Mouse (Mus musculus) intestine, embryonic 14.5 days (tissue): ENCODE measurements around the gene Zbtb16. TPM values are rescaled to one million over a fixed set of nuclear protein-coding genes. Genes with fewer than 3 reads are reported as not detected.

Source experiments
- polyA plus RNA-seq: library from polyadenylated mRNA; unstranded; fragments of >200 nt; fragmentation: Nextera tagmentation; extraction: Ambion mirVana; gene quantifications from 2 replicates; pipeline ENCODE4 v1.2.1, GENCODE M21; 2014

Gene Zbtb16
- polyA plus RNA-seq, 1 experiment from 2014 or later, result 2.4 TPM

Other genes with a start within 250 kb of the Zbtb16 start
- 2.3 and 2.7 TPM in 2 replicates for gene Nnmt, start 231.1 kb downstream of the Zbtb16 start, polyA plus RNA-seq
- gene Htr3a, start 74.9 kb upstream of the Zbtb16 start, polyA plus RNA-seq, result 2.5 and 2.7 TPM in 2 replicates
- gene Htr3b, start 128.8 kb upstream of the Zbtb16 start, polyA plus RNA-seq, result 2.3 and 3.3 TPM in 2 replicates
- gene Usp28, start 149.2 kb upstream of the Zbtb16 start, polyA plus RNA-seq, result 26.7 and 30.7 TPM in 2 replicates
- 37.0 and 44.0 TPM in 2 replicates for gene Zw10, start 219.4 kb upstream of the Zbtb16 start, polyA plus RNA-seq
- gene Tmprss5, start 245.0 kb upstream of the Zbtb16 start, polyA plus RNA-seq, result 1.2 and 1.3 TPM in 2 replicates